Mouse (Mus musculus): Measurements from ENCODE around the gene Gm4131. TPM values are rescaled to one million over a fixed set of nuclear protein-coding genes. Genes with fewer than 3 reads are reported as not detected.

The Gm4131 gene
- total RNA-seq, 2 experiments from 2014 or later = not detected

Other genes with a start within 250 kb of the Gm4131 start
- gene Gucy1b2, start 110.6 kb downstream of the Gm4131 start, total RNA-seq (2021) = under 1 TPM; 0.39 to 0.64 TPM
- gene Fam124a, start 11.2 kb downstream of the Gm4131 start, total RNA-seq (2021) = 10 to 100 TPM; 19.4 to 21.8 TPM
- gene Serpine3, start 96.7 kb upstream of the Gm4131 start, total RNA-seq (2021) = not detected
- gene Ints6, start 194.2 kb upstream of the Gm4131 start, total RNA-seq (2021) = 10 to 100 TPM; 40.6 to 44.9 TPM